Mouse (Mus musculus) midbrain, embryonic 14.5 days (tissue): ENCODE measurements around the gene Rab3d. TPM values are rescaled to one million over a fixed set of nuclear protein-coding genes. Genes with fewer than 3 reads are reported as not detected.

Source experiments
- ATAC-seq: fragments of 200-750 bp; cut with Nextera tagmentation; 2 replicates; pipeline ENCODE4 v1.8.0; 2017; ENCODE audit warnings: moderate number of reproducible peaks, moderate library complexity; ENCODE audit not compliant: low FRiP score, low TSS enrichment
- DNase-seq: peaks from one replicate; pipeline ENCODE4 v3.0.0-alpha.2; 2015
- H3K27ac ChIP-seq: fragments of 300-500 bp; sonication (generic); replicated peaks from 2 replicates; pipeline ENCODE4 v1.5.1; 2014; ENCODE audit warnings: mild to moderate bottlenecking, low read depth, low read length, moderate library complexity
- H3K27me3 ChIP-seq: fragments of 300-500 bp; sonication (generic); 2 replicates; pipeline ENCODE4 v1.6.1; 2014; ENCODE audit warnings: low read length, control low read depth, mixed read lengths; ENCODE audit not compliant: control insufficient read depth, insufficient read depth
- H3K36me3 ChIP-seq: fragments of 300-500 bp; sonication (generic); 2 replicates; pipeline ENCODE4 v1.6.1; 2014; ENCODE audit warnings: low read length, control low read depth; ENCODE audit not compliant: control insufficient read depth, insufficient read depth
- H3K4me1 ChIP-seq: fragments of 300-500 bp; sonication (generic); 2 replicates; pipeline ENCODE4 v1.6.1; 2014; ENCODE audit warnings: mild to moderate bottlenecking, antibody characterized with exemption, low read length, control low read depth; ENCODE audit not compliant: control insufficient read depth, insufficient read depth
- H3K4me2 ChIP-seq: fragments of 300-500 bp; sonication (generic); 2 replicates; pipeline ENCODE4 v1.6.1; 2014; ENCODE audit warnings: mild to moderate bottlenecking, low read length, moderate library complexity
- H3K4me3 ChIP-seq: fragments of 300-500 bp; sonication (generic); replicated peaks from 2 replicates; pipeline ENCODE4 v1.5.1; 2014; ENCODE audit warnings: low read depth, low read length
- H3K9ac ChIP-seq: fragments of 300-500 bp; sonication (generic); replicated peaks from 2 replicates; pipeline ENCODE4 v1.6.1; 2014; ENCODE audit warnings: mild to moderate bottlenecking, low read length, moderate library complexity
- H3K9me3 ChIP-seq: fragments of 300-500 bp; sonication (generic); 2 replicates; pipeline ENCODE4 v1.6.1; 2016; ENCODE audit warnings: low read length, control low read depth, mixed read lengths; ENCODE audit not compliant: control insufficient read depth
- WGBS: fragments of 180-500 bp; shearing (Covaris S2); extraction: QIAGEN DNeasy Blood & Tissue Kit; methylation state at CpG from one replicate; pipeline ENCODE4 v1.1.7; 2014; 5-methylcytosine and 5-hydroxymethylcytosine counted together
- polyA plus RNA-seq: library from polyadenylated mRNA; unstranded; fragments of >200 nt; fragmentation: Nextera tagmentation; extraction: Ambion mirVana; gene quantifications from 2 replicates; pipeline ENCODE4 v1.2.1, GENCODE M21; 2014

The Rab3d gene
- polyA plus RNA-seq, 1 experiment from 2014 or later = 10.2 TPM

DNA sequence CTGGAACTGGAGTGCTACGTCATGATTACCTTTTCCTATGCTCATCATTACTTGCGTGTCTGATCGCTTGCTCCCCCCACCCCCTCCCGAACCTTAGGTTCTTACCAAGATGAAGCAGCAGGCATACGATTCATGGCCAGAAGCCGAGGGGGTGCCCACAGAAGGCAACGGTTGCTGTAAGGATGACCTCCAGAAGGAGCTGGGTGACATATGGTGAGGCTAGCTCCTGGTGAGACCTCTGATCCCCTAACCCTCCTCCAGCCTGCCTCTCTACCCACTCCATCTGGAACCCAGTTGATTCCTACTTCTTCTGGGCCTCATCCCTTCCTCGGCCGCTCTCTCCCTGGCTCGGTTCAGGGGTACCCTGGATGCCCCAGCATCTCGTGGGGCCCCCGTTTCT is 16.0 kb upstream of the Rab3d start:
- H3K36me3 ChIP-seq = peaks cover 1% of the 10 kb centered on the region; the same call in 1 of the 2 replicates
- DNase-seq (no peak), ATAC-seq (no peak)
- no peaks in the 10 kb centered on the region for H3K9me3 ChIP-seq
- H3K27me3 ChIP-seq = no peaks in the 10 kb centered on the region
- peaks cover 10% of the 10 kb centered on the region for H3K4me1 ChIP-seq
- no peak overlapping the region for H3K27ac ChIP-seq
- no peak overlapping the region for H3K4me2 ChIP-seq
- 90% methylated on average over 12 of the region's 12 CpGs for WGBS
- no peak overlapping the region for H3K4me3 ChIP-seq
- no peak overlapping the region for H3K9ac ChIP-seq

DNA sequence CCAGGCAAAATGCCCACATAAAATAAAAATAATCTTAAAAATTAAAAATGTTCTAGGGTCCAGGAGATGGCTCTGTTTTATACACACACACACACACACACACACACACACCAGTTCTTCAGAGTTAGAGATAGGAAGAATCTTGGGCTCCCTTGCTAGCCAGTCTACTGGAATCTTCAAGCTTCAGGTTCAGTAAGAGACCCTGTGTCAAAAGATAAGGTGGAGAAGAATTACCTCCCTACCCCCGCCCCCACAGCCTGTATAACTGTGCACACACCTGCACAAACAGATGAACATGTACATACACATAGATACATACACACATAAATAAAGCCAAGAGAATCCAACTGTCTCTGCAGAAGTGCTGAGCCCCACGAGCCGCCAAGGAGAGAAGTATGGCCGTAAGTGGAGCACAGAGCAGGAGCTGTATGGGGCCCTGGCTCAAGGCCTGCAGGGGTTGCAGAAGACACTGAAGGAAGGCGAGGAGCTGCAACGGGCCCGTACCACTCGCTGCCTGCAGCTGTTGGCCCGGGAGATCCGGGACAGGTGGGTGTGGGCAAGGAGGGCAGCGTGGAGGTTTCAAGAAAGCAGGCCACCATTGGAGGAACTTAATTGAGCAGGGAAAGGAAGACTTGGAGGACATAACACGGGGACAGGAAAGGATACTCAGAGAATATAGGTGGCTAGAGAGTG is 14.6 kb upstream of the Rab3d start:
- Histone ChIP-seq H3K4me1 (0 out of 2 replicates have a peak, but pooled peaks cover under 1% of the 10 kb centered on the region), H3K9me3 (no peaks in the 10 kb centered on the region), H3K27ac (no peak overlapping the region), H3K9ac (no peak overlapping the region), H3K36me3 (no peaks in the 10 kb centered on the region), H3K4me3 (no peak overlapping the region), H3K4me2 (no peak overlapping the region), H3K27me3 (no peaks in the 10 kb centered on the region)
- ATAC-seq (no peak), DNase-seq (no peak)
- WGBS = 61% methylated on average over 12 of the region's 12 CpGs

DNA sequence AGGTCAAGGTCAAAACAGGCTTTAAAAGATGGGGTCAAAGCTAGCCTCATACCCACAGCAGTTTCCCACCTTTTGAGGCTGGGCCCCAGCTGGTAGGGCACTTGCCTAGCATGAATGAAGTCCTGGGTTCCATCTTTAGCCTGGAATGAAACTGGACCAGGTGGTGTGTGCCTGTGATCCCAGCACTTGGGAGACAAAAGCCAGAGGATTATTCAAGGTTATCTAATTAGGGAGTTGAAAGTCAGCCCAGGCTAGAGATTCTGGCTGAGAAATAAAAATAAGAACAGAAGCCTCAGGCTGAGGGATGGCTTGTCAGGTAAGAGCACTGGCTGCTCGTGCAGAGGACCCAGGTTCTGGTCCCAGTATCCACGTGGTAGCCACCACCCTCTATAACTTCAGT is 14.0 kb upstream of the Rab3d start:
- ATAC-seq = no peak
- Histone ChIP-seq H3K27me3 (no peaks in the 10 kb centered on the region), H3K4me1 (no peaks in the 10 kb centered on the region), H3K27ac (no peak overlapping the region), H3K36me3 (no peaks in the 10 kb centered on the region), H3K9ac (no peak overlapping the region), H3K9me3 (no peaks in the 10 kb centered on the region), H3K4me2 (no peak overlapping the region), H3K4me3 (no peak overlapping the region)
- DNase-seq = no peak
- WGBS = 57% methylated on average over 2 of the region's 2 CpGs

GRCm38 (mm10) chr9:21929208-21929607 is 11.2 kb upstream of the Rab3d start:
- H3K4me3 ChIP-seq = no peak overlapping the region
- H3K4me2 ChIP-seq = no peak overlapping the region
- H3K27me3 ChIP-seq = no peaks in the 10 kb centered on the region
- no peak overlapping the region for H3K9ac ChIP-seq
- H3K36me3 ChIP-seq = no peaks in the 10 kb centered on the region
- H3K9me3 ChIP-seq = no peaks in the 10 kb centered on the region
- no peak overlapping the region for H3K27ac ChIP-seq
- no peak for DNase-seq
- ATAC-seq = no peak
- peaks cover 11% of the 10 kb centered on the region for H3K4me1 ChIP-seq
- WGBS = 86% methylated on average over 3 of the region's 3 CpGs

- no peaks in the 10 kb centered on the region for H3K9me3 ChIP-seq
- peak; percentile 97 for ATAC-seq
- 0 out of 2 replicates have a peak, but pooled peaks cover 5% of the 10 kb centered on the region for H3K36me3 ChIP-seq
- peak; percentile 95 for DNase-seq
- H3K9ac ChIP-seq = peak within 1 kb of the TSS; percentile 59
- under 1% methylated on average over 28 of the region's 28 CpGs for WGBS
- no peaks in the 10 kb centered on the region for H3K27me3 ChIP-seq
- H3K4me2 ChIP-seq = peak within 1 kb of the TSS; percentile 65
- H3K27ac ChIP-seq = peak within 1 kb of the TSS; percentile 66; the same call in 1 of the 2 replicates
- peak within 1 kb of the TSS; percentile 48 for H3K4me3 ChIP-seq
- H3K4me1 ChIP-seq = peaks cover 11% of the 10 kb centered on the region
Observed at GRCm38 (mm10) chr9:21927208-21927753, 9.3 kb upstream of the Rab3d start, which contains the start of the genes Ccdc159 and Tmem205. Ccdc159 (plus strand) TSS chr9:21927471. Tmem205 (minus strand) TSS chr9:21927556.

DNA sequence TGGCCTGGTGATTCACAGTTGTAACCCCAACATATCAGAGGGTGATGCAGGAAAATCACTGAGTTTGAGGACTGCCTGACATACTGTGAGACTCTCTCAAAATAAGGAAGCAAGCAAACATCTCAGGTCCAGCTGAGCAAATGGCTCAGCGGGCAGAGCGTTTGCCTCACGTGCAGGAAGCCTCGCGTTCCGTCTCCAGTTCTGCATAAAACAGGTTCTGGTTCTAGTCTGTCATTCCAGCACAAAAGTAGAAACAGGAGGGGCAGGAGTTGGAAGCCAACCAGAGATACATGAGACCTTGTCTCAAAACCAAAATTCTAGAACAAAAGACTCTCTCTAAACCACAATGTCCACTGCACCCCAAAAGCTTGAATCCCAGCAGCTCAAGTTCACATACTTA is 8.8 kb upstream of the Rab3d start:
- Histone ChIP-seq H3K4me1 (peaks cover 11% of the 10 kb centered on the region), H3K27me3 (no peaks in the 10 kb centered on the region), H3K4me2 (peak overlapping the region; percentile 65), H3K27ac (peak overlapping the region; percentile 66; the same call in 1 of the 2 replicates), H3K9me3 (no peaks in the 10 kb centered on the region), H3K4me3 (peak overlapping the region; percentile 48), H3K9ac (peak overlapping the region; percentile 59), H3K36me3 (0 out of 2 replicates have a peak, but pooled peaks cover 5% of the 10 kb centered on the region)
- peak; percentile 50 for DNase-seq
- ATAC-seq = no peak
- WGBS = 3% methylated on average over 6 of the region's 6 CpGs

DNA sequence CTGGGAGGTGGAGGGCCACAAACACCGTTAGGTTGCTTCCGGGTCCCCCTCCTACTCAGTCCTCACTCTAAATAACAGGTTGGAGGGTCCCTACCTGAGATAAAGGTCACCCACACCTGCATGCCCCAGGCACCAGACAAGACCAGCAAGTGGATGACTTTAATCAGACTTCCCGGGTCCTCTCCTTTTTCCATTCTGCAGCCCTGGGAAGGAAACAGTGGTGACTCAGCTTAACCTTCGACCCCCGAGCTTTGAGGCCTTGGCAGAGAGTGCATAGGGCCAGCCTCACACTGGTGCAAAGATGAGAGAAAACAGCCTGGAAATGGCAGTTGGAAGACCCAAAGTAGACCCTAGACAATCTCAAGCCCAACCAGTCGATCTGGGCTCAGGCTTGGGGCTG is 8.2 kb upstream of the Rab3d start:
- peak overlapping the region; percentile 65 for H3K4me2 ChIP-seq
- ATAC-seq = no peak
- 0 out of 2 replicates have a peak overlapping the region, but pooled peaks have one; percentile 48 for H3K4me3 ChIP-seq
- 0 out of 2 replicates have a peak, but pooled peaks cover 5% of the 10 kb centered on the region for H3K36me3 ChIP-seq
- DNase-seq = no peak
- peaks cover 11% of the 10 kb centered on the region for H3K4me1 ChIP-seq
- H3K9ac ChIP-seq = no peak overlapping the region
- H3K9me3 ChIP-seq = no peaks in the 10 kb centered on the region
- H3K27ac ChIP-seq = no peak overlapping the region
- H3K27me3 ChIP-seq = no peaks in the 10 kb centered on the region
- WGBS = 81% methylated on average over 6 of the region's 6 CpGs

GRCm38 (mm10) chr9:21925506-21925905 is 7.5 kb upstream of the Rab3d start:
- 100% methylated on average over 1 of the region's 1 CpGs for WGBS

More at GRCm38 (mm10) chr9:21925506-21925905, 7.5 kb upstream of the Rab3d start:
- no peak for DNase-seq
- Histone ChIP-seq H3K9me3 (no peaks in the 10 kb centered on the region), H3K9ac (no peak overlapping the region), H3K36me3 (0 out of 2 replicates have a peak, but pooled peaks cover 5% of the 10 kb centered on the region), H3K4me2 (no peak overlapping the region), H3K4me1 (peaks cover 11% of the 10 kb centered on the region), H3K4me3 (no peak overlapping the region), H3K27ac (no peak overlapping the region), H3K27me3 (no peaks in the 10 kb centered on the region)
- no peak for ATAC-seq
